7 mouse cellular contexts compared by ENCODE assay signal in genomic region chr17:56257181-56257894, GRCm38 (mm10). TPM values are rescaled to one million over a fixed set of nuclear protein-coding genes. Genes with fewer than 3 reads are reported as not detected.
DNase-seq lines count a peak whose midpoint lies in the region; ATAC-seq lines count a peak whose summit lies in the region.

No protein-coding gene starts in this region.

- peak overlapping the region; percentile 80 for H3K4me3 ChIP-seq in neural tube, embryonic 11.5 days (ENCODE audit: low read depth, low read length)
- peak overlapping the region; percentile 74 for H3K4me3 ChIP-seq in hindbrain, embryonic 10.5 days
- H3K4me3 ChIP-seq in limb, embryonic 13.5 days = peak overlapping the region; percentile 67
- peak overlapping the region; percentile 65 for H3K4me3 ChIP-seq in stomach, embryonic 14.5 days (ENCODE audit: low read depth, low read length)

- no peaks in the 10 kb centered on the region for H3K9me3 ChIP-seq in neural tube, embryonic 11.5 days (ENCODE audit: control insufficient read depth, low read length)
- H3K9me3 ChIP-seq in hindbrain, embryonic 10.5 days = no peaks in the 10 kb centered on the region
- H3K9me3 ChIP-seq in limb, embryonic 13.5 days = no peaks in the 10 kb centered on the region
- H3K9me3 ChIP-seq in stomach, embryonic 14.5 days (ENCODE audit: control insufficient read depth, low read depth, low read length) = no peaks in the 10 kb centered on the region

- ATAC-seq in neural tube, embryonic 11.5 days (ENCODE audit: insufficient read depth, low FRiP score, low TSS enrichment) = no peak
- ATAC-seq in limb, embryonic 13.5 days (ENCODE audit: low FRiP score, low read depth) = no peak
- no peak for ATAC-seq in stomach, embryonic 14.5 days (ENCODE audit: insufficient number of reproducible peaks, insufficient read depth, low FRiP score, low read depth)

- H3K4me2 ChIP-seq in neural tube, embryonic 11.5 days (ENCODE audit: low read depth) = peak overlapping the region; percentile 90
- peak overlapping the region; percentile 98 for H3K4me2 ChIP-seq in limb, embryonic 13.5 days (replicated peaks)
- peak overlapping the region; percentile 88 for H3K4me2 ChIP-seq in stomach, embryonic 14.5 days (replicated peaks; ENCODE audit: low read depth, low read length)

- H3K9ac ChIP-seq in neural tube, embryonic 11.5 days (ENCODE audit: low read length) = peak overlapping the region; percentile 56
- peak overlapping the region; percentile 75 for H3K9ac ChIP-seq in limb, embryonic 13.5 days
- peak overlapping the region; percentile 48; the same call in 1 of the 2 replicates for H3K9ac ChIP-seq in stomach, embryonic 14.5 days (replicated peaks; ENCODE audit: low read depth, low read length)

- no peaks in the 10 kb centered on the region; the same call in 1 of the 2 replicates for H3K36me3 ChIP-seq in neural tube, embryonic 11.5 days (ENCODE audit: control insufficient read depth, insufficient read depth, low read length)
- H3K36me3 ChIP-seq in hindbrain, embryonic 10.5 days = peaks cover 45% of the 10 kb centered on the region
- H3K36me3 ChIP-seq in limb, embryonic 13.5 days = peaks cover 44% of the 10 kb centered on the region
- peaks cover 30% of the 10 kb centered on the region for H3K36me3 ChIP-seq in stomach, embryonic 14.5 days (ENCODE audit: control insufficient read depth, insufficient read depth, low read length)

- H3K4me1 ChIP-seq in neural tube, embryonic 11.5 days (ENCODE audit: control insufficient read depth, insufficient read depth, low read length) = peaks cover 8% of the 10 kb centered on the region; the same call in 1 of the 2 replicates
- peaks cover 40% of the 10 kb centered on the region for H3K4me1 ChIP-seq in hindbrain, embryonic 10.5 days (replicated peaks)
- H3K4me1 ChIP-seq in limb, embryonic 13.5 days = peaks cover 50% of the 10 kb centered on the region
- H3K4me1 ChIP-seq in stomach, embryonic 14.5 days (ENCODE audit: control insufficient read depth, insufficient read depth, low read length) = peaks cover 15% of the 10 kb centered on the region; the same call in 1 of the 2 replicates

- WGBS in neural tube, embryonic 11.5 days = 16% methylated on average over 46 of the region's 58 CpGs
- 11% methylated on average over 58 of the region's 58 CpGs for WGBS in hindbrain, embryonic 10.5 days
- WGBS in limb, embryonic 13.5 days = 10% methylated on average over 58 of the region's 58 CpGs
- 9% methylated on average over 52 of the region's 58 CpGs for WGBS in stomach, embryonic 14.5 days

- DNase-seq in neural tube, embryonic 11.5 days (ENCODE audit: low spot score) = no peak
- DNase-seq in neural tube, embryonic 10.5 days (ENCODE audit: extremely low spot score, low spot score) = no peak
- DNase-seq in cerebellum, postnatal 25 days = peak; percentile 59 to 62
- no peak for DNase-seq in hindbrain, embryonic 10.5 days (ENCODE audit: low spot score)
- no peak for DNase-seq in left cerebral cortex, adult 9 months (ENCODE audit: low spot score in 2 of 2)

- H3K27ac ChIP-seq in neural tube, embryonic 11.5 days (ENCODE audit: low read depth, low read length) = no peak overlapping the region
- peak overlapping the region; percentile 86 for H3K27ac ChIP-seq in hindbrain, embryonic 10.5 days
- H3K27ac ChIP-seq in limb, embryonic 13.5 days = no peak overlapping the region
- H3K27ac ChIP-seq in stomach, embryonic 14.5 days (ENCODE audit: low read length) = no peak overlapping the region; the same call in 1 of the 2 replicates

- H3K27me3 ChIP-seq in neural tube, embryonic 11.5 days (ENCODE audit: control insufficient read depth, insufficient read depth, low read length) = no peaks in the 10 kb centered on the region
- H3K27me3 ChIP-seq in hindbrain, embryonic 10.5 days (ENCODE audit: insufficient read depth, poor library complexity, severe bottlenecking) = no peaks in the 10 kb centered on the region
- no peaks in the 10 kb centered on the region for H3K27me3 ChIP-seq in limb, embryonic 13.5 days
- no peaks in the 10 kb centered on the region for H3K27me3 ChIP-seq in stomach, embryonic 14.5 days (ENCODE audit: control insufficient read depth, insufficient read depth, low read length)

RNA-seq across cellular contexts. Expression of gene Fem1a, which starts 0.7 kb away (rescaled TPM):
- 16.8 and 18.3 TPM in 2 replicates for polyA plus RNA-seq in neural tube, embryonic 11.5 days (2014; fragmentation: Nextera tagmentation; extraction: Ambion mirVana)
- 13.3 and 15.5 TPM in 2 replicates for polyA plus RNA-seq in hindbrain, embryonic 10.5 days (2016; fragmentation: Nextera tagmentation; extraction: Ambion mirVana)
- 12.3 and 13.7 TPM in 2 replicates for polyA plus RNA-seq in limb, embryonic 13.5 days (2015; fragmentation: Nextera tagmentation; extraction: Ambion mirVana)
- 13.4 and 13.5 TPM in 2 replicates for polyA plus RNA-seq in stomach, embryonic 14.5 days (2014; fragmentation: Nextera tagmentation; extraction: Ambion mirVana)

RNA-seq across cellular contexts. Expression of gene Ticam1, which starts 19.2 kb away (rescaled TPM):
- 2.4 and 2.5 TPM in 2 replicates for polyA plus RNA-seq in neural tube, embryonic 11.5 days (2014; fragmentation: Nextera tagmentation; extraction: Ambion mirVana)
- 2.4 and 2.6 TPM in 2 replicates for polyA plus RNA-seq in hindbrain, embryonic 10.5 days (2016; fragmentation: Nextera tagmentation; extraction: Ambion mirVana)
- 4.4 and 4.6 TPM in 2 replicates for polyA plus RNA-seq in limb, embryonic 13.5 days (2015; fragmentation: Nextera tagmentation; extraction: Ambion mirVana)
- 7.0 and 8.1 TPM in 2 replicates for polyA plus RNA-seq in stomach, embryonic 14.5 days (2014; fragmentation: Nextera tagmentation; extraction: Ambion mirVana)

RNA-seq across cellular contexts. Expression of gene Plin3, which starts 35.3 kb away (rescaled TPM):
- polyA plus RNA-seq in neural tube, embryonic 11.5 days (2014; fragmentation: Nextera tagmentation; extraction: Ambion mirVana) = 33.0 and 37.8 TPM in 2 replicates
- 50.9 and 61.6 TPM in 2 replicates for polyA plus RNA-seq in hindbrain, embryonic 10.5 days (2016; fragmentation: Nextera tagmentation; extraction: Ambion mirVana)
- polyA plus RNA-seq in limb, embryonic 13.5 days (2015; fragmentation: Nextera tagmentation; extraction: Ambion mirVana) = 78.1 and 80.4 TPM in 2 replicates
- polyA plus RNA-seq in stomach, embryonic 14.5 days (2014; fragmentation: Nextera tagmentation; extraction: Ambion mirVana) = 70.1 and 76.6 TPM in 2 replicates

RNA-seq across cellular contexts. Expression of gene Dpp9, which starts 38.6 kb away (rescaled TPM):
- polyA plus RNA-seq in neural tube, embryonic 11.5 days (2014; fragmentation: Nextera tagmentation; extraction: Ambion mirVana) = 39.1 and 42.5 TPM in 2 replicates
- 43.0 and 52.3 TPM in 2 replicates for polyA plus RNA-seq in hindbrain, embryonic 10.5 days (2016; fragmentation: Nextera tagmentation; extraction: Ambion mirVana)
- 34.9 and 39.8 TPM in 2 replicates for polyA plus RNA-seq in limb, embryonic 13.5 days (2015; fragmentation: Nextera tagmentation; extraction: Ambion mirVana)
- polyA plus RNA-seq in stomach, embryonic 14.5 days (2014; fragmentation: Nextera tagmentation; extraction: Ambion mirVana) = 30.2 and 30.5 TPM in 2 replicates

RNA-seq across cellular contexts. Expression of gene Arrdc5, which starts 42.7 kb away (rescaled TPM):
- not detected in 2 replicates for polyA plus RNA-seq in neural tube, embryonic 11.5 days (2014; fragmentation: Nextera tagmentation; extraction: Ambion mirVana)
- not detected in 2 replicates for polyA plus RNA-seq in hindbrain, embryonic 10.5 days (2016; fragmentation: Nextera tagmentation; extraction: Ambion mirVana)
- not detected in 2 replicates for polyA plus RNA-seq in limb, embryonic 13.5 days (2015; fragmentation: Nextera tagmentation; extraction: Ambion mirVana)
- not detected in 2 replicates for polyA plus RNA-seq in stomach, embryonic 14.5 days (2014; fragmentation: Nextera tagmentation; extraction: Ambion mirVana)

Comparison
In these comparisons a context has a peak if more than half of its experiments do, and no peak if none do; other contexts are left out.
1. DNase-seq: peak in cerebellum, postnatal 25 days (2 of 2); none in neural tube, embryonic 11.5 days (single experiment), neural tube, embryonic 10.5 days (single experiment), hindbrain, embryonic 10.5 days (single experiment) and left cerebral cortex, adult 9 months (0 of 2).
2. Peak in every context shown above with its lines, with median percentiles within 50 percentile points of each other: H3K4me2 ChIP-seq, H3K4me3 ChIP-seq and H3K9ac ChIP-seq.